Mouse (Mus musculus): ENCODE measurements around the gene Tra2a.

Tra2a gene

GRCm38 (mm10) chr6:49233356-49233755 is 30.5 kb downstream of the Tra2a start:
- peak; percentile 65 for DNase-seq

DNA sequence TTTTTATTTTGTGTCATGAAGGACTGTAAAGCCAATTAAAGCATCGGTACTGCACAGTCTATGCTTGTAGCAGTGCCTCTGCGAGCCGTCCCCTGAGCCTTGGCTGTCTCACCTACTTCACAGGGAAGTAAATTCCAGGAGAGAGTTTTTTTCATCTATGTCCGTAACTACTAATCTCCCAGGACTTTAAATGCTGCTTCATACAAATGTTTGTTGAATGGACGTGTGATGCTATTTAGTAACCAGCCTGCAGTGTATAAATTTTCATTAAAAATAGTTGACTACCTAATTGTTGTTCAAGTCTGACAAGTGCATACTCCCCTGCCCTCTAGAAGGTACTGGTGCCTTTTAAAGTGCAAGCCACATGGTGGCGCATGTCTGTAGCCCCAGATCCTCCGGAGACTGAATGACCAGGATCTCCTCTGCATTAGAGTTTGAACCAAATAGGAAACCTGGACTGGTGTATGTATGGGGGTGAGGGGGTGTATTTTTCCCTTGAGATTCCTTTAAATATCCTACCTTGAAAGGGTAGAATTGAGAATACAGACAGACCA is 35.6 kb downstream of the Tra2a start:
- DNase-seq, result peak; percentile 47

DNA sequence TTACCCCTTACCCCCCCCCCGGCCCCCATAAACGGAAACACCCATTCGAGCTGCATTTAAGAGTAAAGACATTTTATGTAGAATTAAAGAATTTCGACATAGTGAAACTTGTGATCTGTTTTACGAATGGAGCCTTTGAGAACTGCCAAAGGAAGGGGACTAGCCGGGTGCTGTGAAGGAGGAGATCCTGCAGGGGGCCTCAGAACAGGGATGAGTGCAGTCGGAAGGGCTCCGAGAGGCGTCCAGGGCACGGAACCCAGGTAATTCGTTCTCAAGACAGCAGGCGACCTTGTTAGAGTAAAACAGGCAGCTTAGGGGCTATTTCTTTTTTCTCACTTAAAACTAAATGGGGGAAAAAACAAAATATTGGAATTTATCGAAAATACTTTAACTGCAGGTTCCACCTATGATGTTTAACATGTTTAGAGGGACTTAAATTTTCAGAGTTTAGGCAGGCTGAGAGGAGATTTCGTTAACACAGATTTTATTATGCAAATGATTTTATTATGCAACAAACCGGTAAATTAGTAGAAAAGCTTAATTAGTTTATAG is 36.6 kb downstream of the Tra2a start:
- DNase-seq, result peak; percentile 85

- no peak for DNase-seq
Measured at GRCm38 (mm10) chr6:49225728-49226123, 38.1 kb downstream of the Tra2a start.

DNA sequence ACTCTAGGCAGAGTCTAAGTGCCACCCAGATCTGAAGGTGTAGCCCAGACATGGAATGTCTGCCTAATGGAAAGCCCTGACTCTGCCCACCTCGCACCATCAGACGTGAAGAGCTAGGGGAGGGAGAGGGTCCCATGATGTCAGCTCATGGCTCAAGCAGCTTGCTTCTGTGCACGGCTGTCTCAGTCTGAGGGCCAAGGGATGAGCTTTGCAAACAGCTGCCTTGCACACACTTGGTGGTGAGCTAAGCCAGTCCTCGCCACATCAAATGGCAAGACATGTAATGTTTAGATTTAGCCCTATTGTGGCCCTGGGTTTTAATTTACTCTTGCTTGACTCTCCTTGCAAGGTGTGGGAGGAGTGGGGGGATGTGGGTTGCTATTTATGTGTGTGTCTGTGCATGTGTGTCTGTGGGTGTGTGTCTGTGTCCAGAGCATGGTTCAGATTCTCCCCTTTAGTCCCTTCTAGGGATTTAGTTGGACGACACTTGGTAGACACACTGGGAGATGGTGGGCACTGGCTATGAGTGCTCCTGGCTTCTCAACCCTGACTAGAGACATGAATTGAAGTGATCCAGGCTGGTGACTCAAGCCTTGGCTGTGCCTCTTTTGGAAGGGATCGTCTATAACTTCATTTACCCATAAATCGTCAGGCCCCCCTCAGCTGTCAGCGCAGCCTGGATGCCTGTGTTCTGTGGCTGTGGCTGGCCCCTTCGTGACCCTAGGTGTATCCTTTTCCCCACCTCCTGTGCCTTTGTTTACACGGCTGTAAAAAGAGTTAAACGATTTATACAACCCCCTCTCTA is 38.7 kb downstream of the Tra2a start:
- DNase-seq, result no peak

DNA sequence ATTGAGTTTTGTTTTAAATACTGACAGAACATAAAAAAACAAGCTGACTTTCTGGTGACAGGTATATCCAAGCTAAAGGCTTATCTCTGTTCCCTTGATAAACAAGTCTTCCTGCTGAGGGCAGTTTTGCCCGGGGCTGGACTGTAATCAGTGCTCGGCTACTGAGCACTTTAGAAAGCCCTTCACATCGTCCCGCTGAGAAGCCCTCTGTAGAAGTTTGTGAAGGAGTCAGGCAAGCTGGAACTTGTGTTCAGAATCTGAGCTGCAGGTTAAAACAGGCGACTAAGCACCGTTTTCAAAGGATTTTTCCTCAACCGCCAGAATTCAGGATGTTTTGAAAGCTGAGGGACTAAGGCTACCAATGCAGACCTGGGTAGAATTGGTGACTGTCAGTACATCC is 41.9 kb downstream of the Tra2a start:
- DNase-seq, result no peak

- DNase-seq, result no peak
Measured at GRCm38 (mm10) chr6:49219920-49220604, 43.8 kb downstream of the Tra2a start.

GRCm38 (mm10) chr6:49219001-49219560 is 44.8 kb downstream of the Tra2a start:
- no peak for DNase-seq

DNA sequence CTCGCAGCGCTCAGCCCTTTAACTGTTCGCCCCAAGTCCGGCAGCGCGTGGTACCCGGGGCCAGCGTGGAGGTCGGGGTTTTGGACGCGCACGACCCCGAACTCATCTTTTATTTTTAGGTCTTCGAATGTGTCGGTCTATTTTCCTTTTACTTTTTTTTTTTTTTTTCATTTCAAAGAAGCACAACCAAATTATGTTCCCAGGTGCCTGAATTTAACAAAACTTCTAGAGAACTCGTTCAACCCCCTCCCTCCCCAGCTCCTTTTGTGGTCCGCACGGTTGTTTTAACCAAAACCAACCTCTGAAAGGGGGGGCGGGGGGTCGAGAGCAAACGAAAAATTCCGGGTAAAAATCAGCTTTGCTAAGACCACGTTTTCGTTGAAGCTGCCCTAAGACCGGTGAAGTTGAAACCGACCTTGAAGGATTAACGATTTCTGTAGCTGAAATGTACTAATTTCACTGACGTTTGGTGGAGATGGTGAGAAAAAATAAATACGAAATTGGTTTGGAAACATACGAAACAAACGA is 45.5 kb downstream of the Tra2a start:
- no peak for DNase-seq

- DNase-seq, result peak; percentile 98
Measured at GRCm38 (mm10) chr6:49217581-49218274, 46.1 kb downstream of the Tra2a start.

GRCm38 (mm10) chr6:49216811-49217542 is 46.9 kb downstream of the Tra2a start:
- no peak for DNase-seq

DNA sequence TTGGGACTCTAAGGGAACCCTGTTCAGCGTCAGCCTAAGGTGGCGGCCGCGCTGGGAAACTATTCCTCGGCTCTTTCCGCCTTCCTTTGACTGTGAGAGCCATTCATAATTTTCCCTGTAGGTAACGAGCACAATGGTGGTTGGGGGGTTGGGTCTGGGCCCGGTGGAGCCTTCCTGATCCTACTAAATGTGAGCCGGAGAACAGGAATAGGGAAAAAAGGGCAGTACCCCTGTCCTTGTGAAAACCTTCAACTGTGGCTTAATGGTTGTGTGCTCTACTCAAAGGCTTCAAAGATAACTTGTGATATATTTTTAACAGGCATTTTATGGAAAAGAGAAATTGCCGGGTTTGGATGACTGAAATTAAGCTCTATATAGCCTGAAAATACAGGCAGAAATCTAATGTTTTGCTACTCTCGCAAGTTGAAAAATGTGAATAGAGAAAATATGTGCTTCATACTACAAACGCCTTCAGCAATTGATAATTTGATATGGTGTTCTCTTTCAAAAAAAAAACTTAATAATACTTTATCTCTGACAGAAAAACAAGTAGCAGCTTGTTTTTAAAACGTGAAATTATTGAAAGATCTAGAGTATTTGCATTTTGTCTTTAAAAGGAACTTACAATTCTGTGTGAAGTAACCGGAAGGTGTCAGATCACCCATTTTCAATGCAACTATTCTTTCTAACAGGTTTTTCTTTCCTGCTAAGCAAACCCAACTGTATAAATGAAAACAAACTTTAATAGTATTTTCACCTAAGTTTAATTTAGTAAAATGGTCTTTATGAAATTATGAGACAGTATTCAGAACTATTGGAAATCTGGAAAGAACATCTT is 47.9 kb downstream of the Tra2a start:
- DNase-seq, result no peak

DNA sequence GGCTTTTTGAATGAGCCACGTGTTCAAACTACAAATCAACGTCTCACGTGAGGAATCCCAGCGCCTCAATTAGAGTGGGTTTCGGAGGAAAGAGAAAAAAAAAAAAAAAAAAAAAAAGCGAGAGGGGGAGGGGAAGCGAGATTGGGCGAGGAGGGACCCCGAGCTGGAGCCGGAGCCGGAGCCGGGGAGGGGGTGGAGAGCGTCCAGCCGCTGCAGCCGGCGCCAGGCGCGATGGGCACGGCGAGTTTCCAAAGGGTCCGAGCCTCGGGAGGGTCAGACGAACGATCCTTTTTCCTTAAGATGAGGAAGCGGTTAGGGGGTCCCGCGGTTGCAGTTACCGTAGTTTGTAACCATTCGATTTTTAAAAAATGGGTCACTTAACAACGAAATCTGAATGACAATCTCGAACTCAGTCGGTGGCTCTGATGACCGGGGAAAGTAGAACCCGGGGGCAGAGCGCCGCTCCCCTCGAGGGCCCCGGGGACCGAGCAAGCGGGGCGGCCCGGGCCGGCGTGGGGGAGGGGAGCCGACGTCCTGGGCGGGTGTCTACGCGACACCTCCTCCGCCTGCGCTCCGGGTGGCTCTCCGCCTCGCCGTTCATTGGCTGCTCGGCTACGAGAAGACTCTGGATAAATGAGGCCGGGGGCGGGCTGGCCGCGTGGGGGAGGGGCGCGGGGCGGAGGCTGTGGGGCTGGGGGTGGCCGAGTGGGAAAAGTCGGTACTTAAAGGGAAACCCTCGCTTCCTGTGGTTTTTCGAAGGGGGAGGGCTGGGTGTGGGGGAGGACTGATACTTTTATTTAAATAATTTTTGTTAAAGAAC is 48.7 kb downstream of the Tra2a start, which contains the start of gene Igf2bp3:
Igf2bp3 (minus strand) TSS at position 30 of the 820 bp plus-strand sequence.
- DNase-seq, result peak; percentile 96

DNA sequence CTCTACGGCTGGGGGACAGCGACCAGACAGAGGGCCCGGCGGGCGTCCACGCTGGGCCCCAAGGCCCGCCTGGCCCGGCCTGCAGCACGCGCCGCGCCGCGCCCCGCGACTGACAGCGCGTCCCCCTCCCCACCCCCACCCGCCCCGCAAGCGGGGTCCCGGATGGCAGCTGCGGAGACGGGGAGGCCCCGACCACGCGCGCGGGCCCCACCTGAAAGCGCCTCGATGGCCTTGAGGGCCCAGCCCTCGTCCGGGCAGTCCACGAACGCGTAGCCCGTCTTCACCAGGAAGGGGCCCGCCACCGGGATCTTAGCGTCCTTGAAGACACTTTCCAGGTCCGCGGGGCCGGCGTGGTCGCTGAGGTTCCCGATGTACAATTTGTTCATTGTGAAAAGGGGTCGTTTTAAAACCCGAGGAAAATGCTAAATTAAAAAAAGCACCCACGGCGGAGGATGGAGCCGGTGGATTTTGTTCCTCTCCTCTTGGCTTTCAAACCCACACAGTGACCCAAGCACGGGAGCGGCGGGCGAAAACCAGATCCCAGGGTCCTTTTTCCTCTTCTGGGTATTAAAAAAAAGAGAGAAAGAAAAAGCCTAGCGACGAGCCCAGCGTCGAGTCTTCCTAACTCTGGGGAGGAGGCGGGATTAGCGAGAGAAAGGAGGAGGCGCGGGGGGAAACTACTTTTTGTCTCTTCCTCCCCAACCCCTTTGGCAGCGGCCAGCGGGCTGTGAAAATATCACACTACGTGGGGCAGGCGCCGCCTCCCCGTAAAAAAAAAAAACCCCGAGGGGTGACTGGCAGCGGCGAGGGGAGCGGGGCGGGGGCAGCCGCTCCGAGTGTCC is 49.5 kb downstream of the Tra2a start:
- peak; percentile 84 for DNase-seq

- peak; percentile 58 for DNase-seq
Measured at GRCm38 (mm10) chr6:49213581-49214085, 50.2 kb downstream of the Tra2a start.

DNA sequence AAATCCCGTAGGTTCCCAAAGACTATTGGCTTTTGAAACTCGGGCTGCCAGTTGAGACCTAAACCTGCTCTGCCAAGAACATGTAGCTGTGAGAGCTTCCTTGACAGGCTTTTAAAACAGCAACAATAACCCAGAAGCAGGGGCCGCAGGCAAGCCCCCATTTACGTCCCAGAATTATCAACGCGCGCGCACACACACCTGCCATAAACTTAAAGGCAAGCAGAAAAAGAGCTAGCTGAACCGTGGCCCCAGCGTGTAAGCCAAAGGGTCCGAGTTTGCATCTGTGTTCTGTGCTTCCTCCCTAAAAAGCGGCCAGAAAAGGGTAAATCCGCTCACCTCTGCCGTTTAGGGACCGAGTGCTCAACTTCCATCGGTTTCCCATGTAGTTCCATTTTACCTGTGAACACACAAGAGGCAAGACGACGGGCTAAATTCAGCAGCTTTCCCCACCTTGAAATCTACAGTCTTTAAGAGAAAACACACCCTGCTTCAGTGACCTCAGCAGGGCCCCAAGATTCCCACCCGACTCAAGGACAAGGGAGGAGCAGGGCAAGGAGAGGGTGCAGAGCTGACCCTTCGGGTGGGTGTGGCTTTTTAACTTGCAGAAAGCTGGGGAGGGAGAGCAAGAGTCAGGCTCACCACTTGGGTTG is 50.8 kb downstream of the Tra2a start:
- DNase-seq, result peak; percentile 41

GRCm38 (mm10) chr6:49212141-49212540 is 51.7 kb downstream of the Tra2a start:
- DNase-seq, result no peak

- DNase-seq, result no peak
Measured at GRCm38 (mm10) chr6:49211596-49211995, 52.2 kb downstream of the Tra2a start.
